Mouse (Mus musculus): ENCODE measurements around the gene P2rx7. TPM values are rescaled to one million over a fixed set of nuclear protein-coding genes. Genes with fewer than 3 reads are reported as not detected.
A peak's percentile ranks its signal among the peaks of the same experiment; 100 is the strongest.

The P2rx7 gene
- polyA plus RNA-seq, 1 experiment from 2014 or later, result 0.30 TPM

DNA sequence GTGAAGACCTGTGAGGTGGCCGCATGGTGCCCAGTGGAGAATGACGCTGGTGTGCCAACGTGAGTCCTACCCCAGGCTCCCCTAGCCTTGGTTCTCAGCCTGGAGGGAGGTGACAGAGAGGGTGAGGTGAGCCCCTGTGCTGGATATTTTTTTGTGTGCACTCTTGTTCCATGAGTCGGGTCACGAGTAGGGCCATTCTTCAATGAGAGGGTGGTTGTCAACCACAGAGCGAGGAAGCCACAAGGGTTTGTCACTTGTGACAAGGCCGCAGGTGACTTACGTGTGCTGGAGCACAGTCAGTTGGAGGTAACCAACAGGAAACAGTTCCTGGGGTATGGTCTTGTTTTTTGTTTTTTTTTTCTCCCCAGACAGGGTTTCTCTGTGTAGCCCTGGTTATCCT lies 75.5 kb downstream of the P2rx7 start:
- Histone ChIP-seq H3K9me3 (no peaks in the 10 kb centered on the region), H3K27ac (replicated peaks) (no peak overlapping the region), H3K27me3 (replicated peaks; ENCODE audit: low read depth, poor library complexity, severe bottlenecking) (no peaks in the 10 kb centered on the region), H3K4me1 (0 out of 2 replicates have a peak, but pooled peaks cover 3% of the 10 kb centered on the region), H3K36me3 (replicated peaks) (no peaks in the 10 kb centered on the region), H3K4me3 (no peak overlapping the region)
- no peak for DNase-seq (ENCODE audit: low spot score)
- WGBS, result 92% methylated on average over 8 of the region's 8 CpGs

DNA sequence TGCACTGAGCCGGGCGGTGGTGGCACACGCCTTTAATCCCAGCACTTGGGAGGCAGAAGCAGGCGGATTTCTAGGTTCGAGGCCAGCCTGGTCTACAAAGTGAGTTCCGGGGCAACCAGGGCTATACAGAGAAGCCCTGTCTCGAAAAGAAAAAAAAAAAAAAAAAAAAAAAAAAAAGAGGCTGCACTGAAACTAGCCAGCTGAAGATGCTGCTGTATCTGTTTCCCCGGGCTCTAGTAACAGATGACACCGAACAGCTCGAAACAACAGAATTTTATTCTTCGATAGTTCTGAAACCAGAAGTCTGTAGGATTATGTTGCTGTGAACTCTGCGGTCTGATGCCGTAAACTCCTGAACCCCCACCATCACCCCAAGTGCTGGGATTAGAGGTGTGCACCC lies 81.7 kb downstream of the P2rx7 start:
- Histone ChIP-seq H3K36me3 (replicated peaks) (peaks cover 2% of the 10 kb centered on the region), H3K4me3 (no peak overlapping the region), H3K9me3 (no peaks in the 10 kb centered on the region), H3K27me3 (replicated peaks; ENCODE audit: low read depth, poor library complexity, severe bottlenecking) (no peaks in the 10 kb centered on the region), H3K27ac (replicated peaks) (no peak overlapping the region), H3K4me1 (peaks cover 8% of the 10 kb centered on the region)
- WGBS, result 89% methylated on average over 13 of the region's 13 CpGs
- no peak for DNase-seq (ENCODE audit: low spot score)

DNA sequence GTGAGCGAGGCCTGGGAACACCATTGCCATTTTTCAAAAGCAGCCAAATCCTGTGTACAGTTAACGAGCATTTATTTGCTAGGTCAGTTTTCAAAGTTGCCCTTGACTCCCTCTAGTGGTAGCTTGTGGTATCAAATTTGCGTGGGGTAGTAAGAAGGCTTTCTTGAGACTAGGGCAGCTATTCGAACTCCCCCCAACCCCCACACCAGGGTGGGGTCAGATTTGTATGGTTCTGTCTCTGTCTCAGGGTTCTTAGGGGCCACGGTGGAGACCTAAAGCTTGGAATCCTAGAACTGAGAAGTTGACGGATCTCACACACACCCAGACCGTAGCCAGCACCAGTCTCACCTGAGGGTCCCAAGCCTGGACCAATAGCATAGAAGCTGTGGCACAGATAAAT lies 82.4 kb downstream of the P2rx7 start:
- no peak overlapping the region for H3K4me3 ChIP-seq
- H3K9me3 ChIP-seq, result no peaks in the 10 kb centered on the region
- peaks cover 7% of the 10 kb centered on the region for H3K36me3 ChIP-seq (replicated peaks)
- H3K27me3 ChIP-seq (replicated peaks; ENCODE audit: low read depth, poor library complexity, severe bottlenecking), result no peaks in the 10 kb centered on the region
- H3K4me1 ChIP-seq, result peaks cover 8% of the 10 kb centered on the region
- peak; percentile 63 for DNase-seq (ENCODE audit: low spot score)
- WGBS, result 29% methylated on average over 7 of the region's 7 CpGs
- H3K27ac ChIP-seq (replicated peaks), result no peak overlapping the region

DNA sequence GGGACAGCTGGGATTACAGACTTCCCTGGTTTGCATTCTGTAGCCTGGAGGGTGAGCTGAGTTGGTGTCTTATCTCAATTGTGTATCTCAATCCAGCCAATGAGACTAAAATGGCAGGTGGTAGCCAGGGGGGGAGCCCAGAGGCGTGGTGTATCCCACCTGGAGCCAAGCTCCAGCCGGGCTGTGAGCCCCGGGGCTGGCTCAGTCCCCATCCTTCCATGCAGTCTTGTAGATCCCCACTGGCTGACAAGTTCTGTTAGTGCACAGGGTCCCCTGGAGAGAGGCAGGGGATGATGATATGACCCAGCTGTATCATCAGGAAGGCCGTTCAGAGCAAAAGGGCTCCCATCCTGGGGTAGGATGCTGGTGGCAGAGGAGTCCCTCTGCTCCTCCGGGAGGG lies 82.9 kb downstream of the P2rx7 start:
- DNase-seq (ENCODE audit: low spot score), result no peak
- Histone ChIP-seq H3K9me3 (no peaks in the 10 kb centered on the region), H3K36me3 (replicated peaks) (peaks cover 7% of the 10 kb centered on the region), H3K27me3 (replicated peaks; ENCODE audit: low read depth, poor library complexity, severe bottlenecking) (no peaks in the 10 kb centered on the region), H3K27ac (replicated peaks) (no peak overlapping the region), H3K4me1 (peaks cover 11% of the 10 kb centered on the region), H3K4me3 (no peak overlapping the region)
- 79% methylated on average over 5 of the region's 5 CpGs for WGBS

DNA sequence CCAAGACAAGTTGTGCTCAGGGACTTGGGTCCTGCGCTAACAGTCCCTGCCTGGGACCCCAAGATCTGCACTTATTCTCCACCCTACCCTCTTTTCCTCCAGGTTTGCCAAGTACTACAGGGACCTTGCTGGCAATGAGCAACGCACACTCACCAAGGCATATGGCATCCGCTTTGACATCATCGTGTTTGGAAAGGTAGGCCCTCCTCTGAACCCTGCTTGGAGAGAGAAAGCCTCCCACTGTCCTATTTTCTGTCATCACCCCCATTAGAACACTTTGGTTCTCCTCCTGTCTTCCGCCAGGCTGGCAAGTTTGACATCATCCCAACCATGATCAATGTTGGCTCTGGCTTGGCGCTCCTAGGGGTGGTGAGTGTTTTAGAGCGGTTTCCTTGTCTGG lies 83.4 kb downstream of the P2rx7 start:
- peaks cover 7% of the 10 kb centered on the region for H3K36me3 ChIP-seq (replicated peaks)
- 92% methylated on average over 7 of the region's 7 CpGs for WGBS
- no peaks in the 10 kb centered on the region for H3K9me3 ChIP-seq
- no peak for DNase-seq (ENCODE audit: low spot score)
- H3K27me3 ChIP-seq (replicated peaks; ENCODE audit: low read depth, poor library complexity, severe bottlenecking), result no peaks in the 10 kb centered on the region
- no peak overlapping the region for H3K27ac ChIP-seq (replicated peaks)
- H3K4me1 ChIP-seq, result peaks cover 16% of the 10 kb centered on the region
- H3K4me3 ChIP-seq, result no peak overlapping the region

DNA sequence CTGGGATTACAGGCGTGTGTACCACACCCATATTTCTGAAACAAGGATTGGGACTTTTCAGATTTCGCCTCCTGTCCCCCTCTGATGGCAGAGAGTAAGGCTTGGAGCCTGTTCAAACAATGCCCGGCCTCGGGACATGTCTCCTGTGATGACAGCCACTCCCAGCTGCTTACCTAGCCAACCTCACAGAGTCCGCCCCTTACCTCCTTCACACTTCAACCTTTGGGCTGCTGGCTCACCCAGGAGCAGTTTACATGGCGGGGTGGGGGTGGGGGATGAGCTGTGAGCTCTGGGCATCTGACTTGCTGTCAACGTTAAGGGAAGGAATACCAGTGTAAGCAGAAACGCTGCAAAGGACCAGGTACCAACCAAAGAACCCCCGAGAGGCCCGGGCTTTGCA lies 87.1 kb downstream of the P2rx7 start:
- H3K4me3 ChIP-seq, result no peak overlapping the region
- no peak overlapping the region for H3K27ac ChIP-seq (replicated peaks)
- H3K27me3 ChIP-seq (replicated peaks; ENCODE audit: low read depth, poor library complexity, severe bottlenecking), result no peaks in the 10 kb centered on the region
- DNase-seq (ENCODE audit: low spot score), result no peak
- WGBS, result 86% methylated on average over 10 of the region's 10 CpGs
- H3K9me3 ChIP-seq, result no peaks in the 10 kb centered on the region
- H3K36me3 ChIP-seq (replicated peaks), result peaks cover 14% of the 10 kb centered on the region
- peaks cover 38% of the 10 kb centered on the region for H3K4me1 ChIP-seq

DNA sequence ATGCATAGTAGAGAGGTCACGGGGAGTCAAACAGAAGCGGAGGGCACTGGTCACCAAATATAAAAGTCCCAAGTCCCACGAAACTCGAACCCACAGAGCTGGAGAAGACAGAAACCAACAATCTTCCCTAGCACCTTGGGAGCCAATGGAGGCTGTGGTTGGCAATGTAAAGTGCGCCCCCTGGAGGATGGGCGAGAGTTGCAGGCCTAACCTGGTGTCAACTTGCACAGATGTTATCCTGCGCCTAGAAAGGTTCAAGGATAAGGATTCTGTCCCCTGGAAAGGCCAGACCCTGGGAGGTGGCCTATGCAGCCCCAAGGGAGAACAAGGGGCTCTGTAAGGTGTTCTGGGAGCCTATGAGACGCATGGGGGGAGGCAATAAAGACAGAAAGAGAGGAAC lies 87.6 kb downstream of the P2rx7 start:
- DNase-seq (ENCODE audit: low spot score), result peak; percentile 66
- Histone ChIP-seq H3K27ac (replicated peaks) (peak overlapping the region; percentile 78), H3K9me3 (no peaks in the 10 kb centered on the region), H3K4me3 (no peak overlapping the region), H3K27me3 (replicated peaks; ENCODE audit: low read depth, poor library complexity, severe bottlenecking) (no peaks in the 10 kb centered on the region), H3K4me1 (peaks cover 35% of the 10 kb centered on the region), H3K36me3 (replicated peaks) (peaks cover 15% of the 10 kb centered on the region)
- 68% methylated on average over 8 of the region's 8 CpGs for WGBS

DNA sequence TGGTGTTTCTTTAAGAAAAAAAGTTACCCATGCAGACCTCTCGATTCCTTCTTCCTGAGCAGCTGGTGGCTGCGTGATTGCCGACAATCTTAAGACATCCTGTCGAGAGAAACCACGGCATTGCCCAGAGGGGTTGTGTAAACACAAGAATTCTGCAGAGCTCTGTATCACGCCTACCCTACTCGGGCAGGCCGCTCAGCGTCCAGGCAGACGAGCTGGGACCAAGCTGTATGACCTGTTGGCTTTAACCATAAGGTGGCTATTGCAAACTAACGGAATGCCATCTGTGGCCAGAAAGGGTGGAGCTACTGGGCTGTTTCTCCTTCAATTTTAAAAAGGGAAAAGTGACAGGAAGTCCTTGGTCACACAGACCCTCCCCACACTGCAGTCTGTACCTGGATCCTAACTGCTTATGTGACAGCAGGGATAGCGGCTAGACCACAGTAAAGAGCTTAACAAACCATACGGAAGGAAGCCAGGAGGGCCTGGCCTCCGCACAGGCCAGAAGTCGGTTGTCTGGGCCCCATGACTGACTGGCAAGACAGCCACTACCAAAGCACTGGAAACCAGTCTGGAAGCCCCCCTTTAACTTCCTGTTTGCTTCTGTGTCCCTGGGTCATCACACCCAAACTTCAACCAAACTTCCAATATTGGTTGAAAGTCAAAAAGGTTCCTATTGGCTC lies 88.4 kb downstream of the P2rx7 start:
- H3K27ac ChIP-seq (replicated peaks), result peak overlapping the region; percentile 78
- peak; percentile 37 for DNase-seq (ENCODE audit: low spot score)
- peaks cover 23% of the 10 kb centered on the region for H3K36me3 ChIP-seq (replicated peaks)
- peaks cover 35% of the 10 kb centered on the region for H3K4me1 ChIP-seq
- H3K9me3 ChIP-seq, result no peaks in the 10 kb centered on the region
- 40% methylated on average over 15 of the region's 15 CpGs for WGBS
- no peaks in the 10 kb centered on the region for H3K27me3 ChIP-seq (replicated peaks; ENCODE audit: low read depth, poor library complexity, severe bottlenecking)
- no peak overlapping the region for H3K4me3 ChIP-seq

DNA sequence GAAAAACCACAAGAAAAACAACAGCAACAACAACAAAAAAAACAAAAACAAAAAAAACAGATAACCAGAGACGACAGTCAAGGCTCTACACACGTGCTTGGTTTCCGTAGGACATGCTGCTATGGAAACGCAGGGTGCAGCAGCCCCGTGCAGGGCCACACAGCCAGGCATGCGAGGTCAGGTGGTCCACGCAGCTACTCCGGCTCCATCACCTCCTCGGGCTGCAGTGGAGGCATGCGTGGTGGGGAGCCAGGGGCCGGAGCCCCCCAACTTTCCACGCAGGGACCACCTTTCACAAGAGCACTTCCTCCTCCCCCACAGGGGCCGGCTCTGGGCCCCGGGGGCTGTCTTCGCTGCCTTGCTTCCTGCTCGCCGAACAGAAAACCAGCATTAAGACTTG lies 90.2 kb downstream of the P2rx7 start:
- H3K4me1 ChIP-seq, result peaks cover 35% of the 10 kb centered on the region
- H3K36me3 ChIP-seq (replicated peaks), result peaks cover 29% of the 10 kb centered on the region
- WGBS, result 66% methylated on average over 17 of the region's 17 CpGs
- H3K27me3 ChIP-seq (replicated peaks; ENCODE audit: low read depth, poor library complexity, severe bottlenecking), result no peaks in the 10 kb centered on the region
- no peaks in the 10 kb centered on the region for H3K9me3 ChIP-seq
- no peak overlapping the region for H3K4me3 ChIP-seq
- H3K27ac ChIP-seq (replicated peaks), result peak overlapping the region; percentile 66
- DNase-seq (ENCODE audit: low spot score), result no peak

DNA sequence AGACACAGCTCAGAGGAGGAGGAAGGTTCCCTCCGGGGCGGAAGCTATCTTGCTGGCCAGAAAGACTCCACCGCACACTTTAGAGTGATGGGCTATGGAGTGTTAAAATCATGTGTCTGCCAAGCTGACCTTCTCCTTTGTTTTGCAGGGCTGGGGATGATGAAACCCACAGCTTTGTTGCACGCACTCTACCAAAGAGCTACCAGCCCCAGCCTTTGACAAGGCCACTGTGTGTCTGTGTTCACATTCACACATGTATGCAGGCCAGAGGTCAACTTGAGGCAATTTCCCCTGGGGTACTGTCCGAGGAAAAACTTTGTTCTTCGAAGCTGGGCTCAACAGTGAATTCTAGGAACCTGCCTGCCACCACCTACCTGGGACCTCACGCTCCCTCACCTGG lies 92.1 kb downstream of the P2rx7 start:
- Histone ChIP-seq H3K4me3 (no peak overlapping the region), H3K36me3 (replicated peaks) (peaks cover 32% of the 10 kb centered on the region), H3K27ac (replicated peaks) (no peak overlapping the region), H3K27me3 (replicated peaks; ENCODE audit: low read depth, poor library complexity, severe bottlenecking) (no peaks in the 10 kb centered on the region), H3K4me1 (peaks cover 35% of the 10 kb centered on the region), H3K9me3 (no peaks in the 10 kb centered on the region)
- 84% methylated on average over 7 of the region's 7 CpGs for WGBS
- DNase-seq (ENCODE audit: low spot score), result no peak

DNA sequence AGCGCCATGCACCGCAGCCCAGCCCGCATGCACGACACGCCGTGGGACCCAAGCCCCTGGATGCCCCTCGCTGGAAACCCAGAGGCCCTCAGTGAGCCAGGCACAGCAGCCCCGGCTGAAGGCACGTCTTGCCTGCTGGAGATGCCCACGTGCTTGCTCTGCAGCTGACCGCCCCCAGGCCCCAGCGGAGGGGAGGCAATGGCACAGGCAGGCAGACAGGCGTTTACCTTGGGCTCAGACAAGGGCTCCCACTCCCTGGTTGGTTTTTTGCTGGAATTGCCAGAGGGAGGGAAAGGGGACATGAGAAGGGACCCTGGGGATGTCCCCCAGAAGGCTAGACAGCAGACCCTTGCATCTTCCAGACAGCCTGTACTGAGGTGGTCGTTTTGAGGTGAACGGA lies 93.0 kb downstream of the P2rx7 start:
- Histone ChIP-seq H3K36me3 (replicated peaks) (peaks cover 40% of the 10 kb centered on the region), H3K27me3 (replicated peaks; ENCODE audit: low read depth, poor library complexity, severe bottlenecking) (no peaks in the 10 kb centered on the region), H3K4me3 (no peak overlapping the region), H3K27ac (replicated peaks) (no peak overlapping the region; the same call in 1 of the 2 replicates), H3K9me3 (no peaks in the 10 kb centered on the region), H3K4me1 (peaks cover 30% of the 10 kb centered on the region)
- DNase-seq (ENCODE audit: low spot score), result no peak
- WGBS, result 90% methylated on average over 15 of the region's 15 CpGs
